Mouse (Mus musculus): Measurements from ENCODE around the gene Trak2. TPM values are rescaled to one million over a fixed set of nuclear protein-coding genes. Genes with fewer than 3 reads are reported as not detected.
A peak's percentile ranks its signal among the peaks of the same experiment; 100 is the strongest.
"Not testable (repeated sequence)": the region's sequence is repeated elsewhere in the genome, so short reads cannot be mapped to it uniquely, and the experiment has no call there.

Trak2 gene
- polyA plus RNA-seq, 1 experiment from 2014 or later, result 17.6 TPM

- H3K4me1 ChIP-seq (ENCODE audit: control insufficient read depth, insufficient read depth, low read length), result no peaks in the 10 kb centered on the region
- H3K9ac ChIP-seq (ENCODE audit: low read length), result no peak overlapping the region
- H3K4me2 ChIP-seq (ENCODE audit: low read depth, low read length), result no peak overlapping the region
- no peak for ATAC-seq (ENCODE audit: insufficient read depth, low FRiP score)
- no peak overlapping the region for H3K4me3 ChIP-seq (replicated peaks; ENCODE audit: low read length)
- no peaks in the 10 kb centered on the region for H3K27me3 ChIP-seq (ENCODE audit: control insufficient read depth, insufficient read depth, low read length)
- peaks cover 24% of the 10 kb centered on the region; the same call in 1 of the 2 replicates for H3K36me3 ChIP-seq (ENCODE audit: control insufficient read depth, insufficient read depth, low read length)
- WGBS, result 92% methylated on average over 12 of the region's 12 CpGs
- no peaks in the 10 kb centered on the region; the same call in 1 of the 2 replicates for H3K9me3 ChIP-seq (replicated peaks; ENCODE audit: control insufficient read depth, low read length)
- H3K27ac ChIP-seq (ENCODE audit: low read length), result no peak overlapping the region
Measured at GRCm38 (mm10) chr1:58909636-58910272, 63.5 kb downstream of the Trak2 start.

GRCm38 (mm10) chr1:58903681-58904080 is 69.5 kb downstream of the Trak2 start:
- no peak for ATAC-seq (ENCODE audit: insufficient read depth, low FRiP score)
- peaks cover 16% of the 10 kb centered on the region; the same call in 1 of the 2 replicates for H3K36me3 ChIP-seq (ENCODE audit: control insufficient read depth, insufficient read depth, low read length)
- H3K4me3 ChIP-seq (replicated peaks; ENCODE audit: low read length), result no peak overlapping the region
- no peaks in the 10 kb centered on the region for H3K4me1 ChIP-seq (ENCODE audit: control insufficient read depth, insufficient read depth, low read length)
- no peaks in the 10 kb centered on the region for H3K9me3 ChIP-seq (replicated peaks; ENCODE audit: control insufficient read depth, low read length)
- 77% methylated on average over 9 of the region's 9 CpGs for WGBS
- no peaks in the 10 kb centered on the region for H3K27me3 ChIP-seq (ENCODE audit: control insufficient read depth, insufficient read depth, low read length)
- H3K27ac ChIP-seq (ENCODE audit: low read length), result no peak overlapping the region
- no peak overlapping the region for H3K4me2 ChIP-seq (ENCODE audit: low read depth, low read length)
- no peak overlapping the region for H3K9ac ChIP-seq (ENCODE audit: low read length)

- H3K9me3 ChIP-seq (replicated peaks; ENCODE audit: control insufficient read depth, low read length); H3K27me3 ChIP-seq (ENCODE audit: control insufficient read depth, insufficient read depth, low read length); H3K4me3 ChIP-seq (replicated peaks; ENCODE audit: low read length); H3K36me3 ChIP-seq (ENCODE audit: control insufficient read depth, insufficient read depth, low read length); H3K9ac ChIP-seq (ENCODE audit: low read length); H3K27ac ChIP-seq (ENCODE audit: low read length); H3K4me2 ChIP-seq (ENCODE audit: low read depth, low read length); H3K4me1 ChIP-seq (ENCODE audit: control insufficient read depth, insufficient read depth, low read length); ATAC-seq (ENCODE audit: insufficient read depth, low FRiP score): not testable (repeated sequence)
- 21% methylated on average over 3 of the region's 3 CpGs for WGBS
Measured at GRCm38 (mm10) chr1:58897561-58897960, 75.7 kb downstream of the Trak2 start.

- ATAC-seq (ENCODE audit: insufficient read depth, low FRiP score); H3K4me1 ChIP-seq (ENCODE audit: control insufficient read depth, insufficient read depth, low read length); H3K36me3 ChIP-seq (ENCODE audit: control insufficient read depth, insufficient read depth, low read length); H3K9ac ChIP-seq (ENCODE audit: low read length); H3K27me3 ChIP-seq (ENCODE audit: control insufficient read depth, insufficient read depth, low read length); H3K4me3 ChIP-seq (replicated peaks; ENCODE audit: low read length); H3K4me2 ChIP-seq (ENCODE audit: low read depth, low read length); H3K27ac ChIP-seq (ENCODE audit: low read length); H3K9me3 ChIP-seq (replicated peaks; ENCODE audit: control insufficient read depth, low read length): not testable (repeated sequence)
- WGBS, result 81% methylated on average over 7 of the region's 8 CpGs
Measured at GRCm38 (mm10) chr1:58892386-58892785, 80.8 kb downstream of the Trak2 start.

- not testable (repeated sequence) for H3K4me2 ChIP-seq (ENCODE audit: low read depth, low read length); H3K4me1 ChIP-seq (ENCODE audit: control insufficient read depth, insufficient read depth, low read length); H3K4me3 ChIP-seq (replicated peaks; ENCODE audit: low read length); ATAC-seq (ENCODE audit: insufficient read depth, low FRiP score); H3K27me3 ChIP-seq (ENCODE audit: control insufficient read depth, insufficient read depth, low read length); H3K36me3 ChIP-seq (ENCODE audit: control insufficient read depth, insufficient read depth, low read length); H3K9me3 ChIP-seq (replicated peaks; ENCODE audit: control insufficient read depth, low read length); H3K9ac ChIP-seq (ENCODE audit: low read length); H3K27ac ChIP-seq (ENCODE audit: low read length)
- WGBS, result 53% methylated on average over 2 of the region's 2 CpGs
Measured at GRCm38 (mm10) chr1:58891481-58892170, 81.6 kb downstream of the Trak2 start.

GRCm38 (mm10) chr1:58890697-58891290 is 82.4 kb downstream of the Trak2 start:
- not testable (repeated sequence) for H3K27ac ChIP-seq (ENCODE audit: low read length); ATAC-seq (ENCODE audit: insufficient read depth, low FRiP score); H3K4me1 ChIP-seq (ENCODE audit: control insufficient read depth, insufficient read depth, low read length); H3K9ac ChIP-seq (ENCODE audit: low read length); H3K36me3 ChIP-seq (ENCODE audit: control insufficient read depth, insufficient read depth, low read length); H3K9me3 ChIP-seq (replicated peaks; ENCODE audit: control insufficient read depth, low read length); H3K4me3 ChIP-seq (replicated peaks; ENCODE audit: low read length); H3K27me3 ChIP-seq (ENCODE audit: control insufficient read depth, insufficient read depth, low read length); H3K4me2 ChIP-seq (ENCODE audit: low read depth, low read length)
- WGBS, result 65% methylated on average over 4 of the region's 5 CpGs

GRCm38 (mm10) chr1:58889826-58890546 is 83.2 kb downstream of the Trak2 start:
- no peak for ATAC-seq (ENCODE audit: insufficient read depth, low FRiP score)
- peak overlapping the region; percentile 10; the same call in 1 of the 2 replicates for H3K27ac ChIP-seq (ENCODE audit: low read length)

GRCm38 (mm10) chr1:58885646-58886045 is 87.6 kb downstream of the Trak2 start:
- no peak for ATAC-seq (ENCODE audit: insufficient read depth, low FRiP score)
- Histone ChIP-seq H3K4me1 (ENCODE audit: control insufficient read depth, insufficient read depth, low read length) (no peaks in the 10 kb centered on the region), H3K9ac (ENCODE audit: low read length) (no peak overlapping the region), H3K4me3 (replicated peaks; ENCODE audit: low read length) (no peak overlapping the region), H3K27ac (ENCODE audit: low read length) (no peak overlapping the region), H3K27me3 (ENCODE audit: control insufficient read depth, insufficient read depth, low read length) (no peaks in the 10 kb centered on the region), H3K4me2 (ENCODE audit: low read depth, low read length) (no peak overlapping the region), H3K36me3 (ENCODE audit: control insufficient read depth, insufficient read depth, low read length) (no peaks in the 10 kb centered on the region), H3K9me3 (replicated peaks; ENCODE audit: control insufficient read depth, low read length) (no peaks in the 10 kb centered on the region)
- WGBS, result 74% methylated on average over 4 of the region's 4 CpGs

More at GRCm38 (mm10) chr1:58889826-58890546, 83.2 kb downstream of the Trak2 start:
- H3K4me2 ChIP-seq (ENCODE audit: low read depth, low read length), result no peak overlapping the region
- no peaks in the 10 kb centered on the region for H3K27me3 ChIP-seq (ENCODE audit: control insufficient read depth, insufficient read depth, low read length)
- H3K9ac ChIP-seq (ENCODE audit: low read length), result no peak overlapping the region
- 53% methylated on average over 5 of the region's 5 CpGs for WGBS
- no peaks in the 10 kb centered on the region for H3K36me3 ChIP-seq (ENCODE audit: control insufficient read depth, insufficient read depth, low read length)
- H3K4me1 ChIP-seq (ENCODE audit: control insufficient read depth, insufficient read depth, low read length), result no peaks in the 10 kb centered on the region
- H3K4me3 ChIP-seq (replicated peaks; ENCODE audit: low read length), result no peak overlapping the region
- no peaks in the 10 kb centered on the region for H3K9me3 ChIP-seq (replicated peaks; ENCODE audit: control insufficient read depth, low read length)

- not testable (repeated sequence) for H3K4me1 ChIP-seq (ENCODE audit: control insufficient read depth, insufficient read depth, low read length); H3K4me2 ChIP-seq (ENCODE audit: low read depth, low read length); ATAC-seq (ENCODE audit: insufficient read depth, low FRiP score); H3K4me3 ChIP-seq (replicated peaks; ENCODE audit: low read length); H3K9ac ChIP-seq (ENCODE audit: low read length); H3K9me3 ChIP-seq (replicated peaks; ENCODE audit: control insufficient read depth, low read length); H3K27me3 ChIP-seq (ENCODE audit: control insufficient read depth, insufficient read depth, low read length); H3K36me3 ChIP-seq (ENCODE audit: control insufficient read depth, insufficient read depth, low read length); H3K27ac ChIP-seq (ENCODE audit: low read length)
- 91% methylated on average over 9 of the region's 9 CpGs for WGBS
Measured at GRCm38 (mm10) chr1:58883279-58883678, 90.0 kb downstream of the Trak2 start.
